Mouse (Mus musculus) urinary bladder, postnatal 10 days (tissue): Measurements from ENCODE around the gene Ccdc146.

Experiments used
- DNase-seq: peaks from one replicate; pipeline ENCODE4 v3.0.0; 2022; ENCODE audit warnings: low spot score

Gene Ccdc146

GRCm38 (mm10) chr5:21424614-21425602, at the start of gene Ccdc146, which contains the start of gene Fam185a:
Ccdc146 (minus strand) TSS chr5:21424677.
Fam185a (plus strand) TSS chr5:21424958.
- DNase-seq: peak; percentile 51

- DNase-seq: no peak
These were observed 43.6 kb upstream of the Ccdc146 start for GRCm38 (mm10) chr5:21468100-21468499.

GRCm38 (mm10) chr5:21467387-21467786, 42.9 kb upstream of the Ccdc146 start:
- no peak for DNase-seq

DNA sequence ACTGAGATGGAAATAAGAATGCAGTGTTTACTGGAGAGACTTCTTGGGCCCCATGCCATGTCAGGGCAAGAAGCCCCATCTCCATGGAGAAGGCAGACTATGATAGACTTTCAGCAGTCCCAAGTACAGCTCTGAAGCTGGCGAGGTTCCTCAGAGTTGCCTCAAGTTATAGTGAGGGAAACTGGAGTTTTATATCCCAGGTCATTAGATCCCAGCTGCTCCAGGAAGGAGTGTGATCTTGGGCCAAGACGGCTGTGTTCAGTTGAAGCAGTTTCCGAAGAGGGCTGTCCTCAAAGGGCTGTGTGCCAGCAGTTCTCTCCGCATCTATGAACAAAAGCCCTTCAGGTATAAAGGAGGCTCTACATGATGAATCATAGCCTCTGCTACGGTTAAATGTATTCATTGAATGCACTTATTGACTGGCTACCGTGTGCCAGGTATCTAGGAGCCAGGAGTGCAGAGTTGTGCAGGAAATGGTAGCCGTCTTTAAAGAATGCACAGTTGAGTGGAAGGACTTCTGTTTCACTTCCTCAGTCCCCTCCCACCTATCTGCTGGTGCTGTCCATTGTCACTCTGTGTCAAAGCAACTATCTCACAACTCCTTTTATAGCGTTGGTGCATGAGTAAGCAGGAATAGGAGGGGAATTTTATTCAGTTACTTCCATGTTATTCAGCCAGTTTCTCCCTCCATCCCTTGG, 16.5 kb upstream of the Ccdc146 start:
- DNase-seq: no peak

GRCm38 (mm10) chr5:21439446-21440110, 15.1 kb upstream of the Ccdc146 start:
- no peak for DNase-seq

DNA sequence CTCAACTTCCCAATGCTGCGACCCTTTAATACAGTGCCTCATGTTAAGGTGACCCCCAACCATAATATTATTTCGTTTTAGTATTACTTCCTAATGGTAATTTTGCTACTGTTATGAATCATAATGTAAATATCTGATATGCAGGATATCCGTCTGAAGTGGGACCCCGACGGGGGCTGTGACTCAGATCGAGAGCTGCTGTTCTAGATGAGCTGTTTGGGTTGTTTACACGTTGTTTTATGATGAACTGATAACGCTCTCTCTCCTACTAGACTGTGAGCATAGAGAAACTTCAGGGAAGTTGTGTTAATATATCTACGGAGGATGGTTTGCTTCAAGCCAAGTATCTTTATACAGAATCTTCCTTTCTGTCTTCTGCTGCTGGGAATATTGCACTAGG, 14.0 kb upstream of the Ccdc146 start:
- DNase-seq: no peak

DNA sequence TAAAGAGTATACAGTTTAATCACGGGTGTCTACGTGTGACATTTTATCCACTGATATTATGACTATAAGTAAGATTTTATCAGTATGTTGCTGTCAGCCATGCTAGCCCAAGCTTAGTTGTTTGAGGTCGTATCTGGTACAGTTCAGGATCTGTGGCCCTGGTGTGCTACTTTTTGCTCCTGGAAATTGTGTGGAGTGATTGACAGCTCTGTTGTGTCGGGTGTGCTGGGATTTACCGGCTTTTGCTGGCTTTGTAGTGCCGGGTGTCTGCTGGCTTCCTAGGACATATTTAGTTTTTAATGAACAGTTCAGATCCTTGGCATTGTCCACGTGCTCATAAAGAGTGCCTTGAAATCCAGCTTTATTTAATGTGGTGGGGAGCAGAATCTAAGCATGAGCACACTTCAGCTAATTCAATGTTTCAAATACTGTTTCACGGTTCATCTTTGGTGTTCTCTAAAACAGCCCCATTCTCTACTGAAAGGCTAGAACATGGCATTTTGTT, 12.0 kb upstream of the Ccdc146 start:
- no peak for DNase-seq

GRCm38 (mm10) chr5:21434148-21434929, 9.9 kb upstream of the Ccdc146 start:
- no peak for DNase-seq

- DNase-seq: no peak
These were observed 2.2 kb upstream of the Ccdc146 start for GRCm38 (mm10) chr5:21426666-21427065.

DNA sequence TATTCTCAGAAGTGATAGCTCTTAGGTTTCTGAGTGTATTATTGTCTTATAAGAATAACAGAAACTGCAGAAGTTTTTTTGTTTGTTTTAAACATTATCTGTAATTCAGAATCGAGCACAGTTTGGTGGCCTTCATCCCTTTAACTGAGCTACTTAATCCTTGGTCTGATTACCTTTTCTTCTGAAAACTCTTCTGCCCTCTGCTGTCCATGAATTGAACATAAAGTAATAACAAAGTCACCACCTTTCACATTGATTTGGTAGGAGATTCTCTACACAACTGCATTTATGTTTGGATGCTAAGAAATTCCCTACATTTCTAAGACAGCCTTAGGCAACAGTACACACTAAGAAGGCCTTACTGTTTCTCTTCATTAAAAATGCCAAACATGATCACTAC, 3.9 kb downstream of the Ccdc146 start:
- DNase-seq: no peak

DNA sequence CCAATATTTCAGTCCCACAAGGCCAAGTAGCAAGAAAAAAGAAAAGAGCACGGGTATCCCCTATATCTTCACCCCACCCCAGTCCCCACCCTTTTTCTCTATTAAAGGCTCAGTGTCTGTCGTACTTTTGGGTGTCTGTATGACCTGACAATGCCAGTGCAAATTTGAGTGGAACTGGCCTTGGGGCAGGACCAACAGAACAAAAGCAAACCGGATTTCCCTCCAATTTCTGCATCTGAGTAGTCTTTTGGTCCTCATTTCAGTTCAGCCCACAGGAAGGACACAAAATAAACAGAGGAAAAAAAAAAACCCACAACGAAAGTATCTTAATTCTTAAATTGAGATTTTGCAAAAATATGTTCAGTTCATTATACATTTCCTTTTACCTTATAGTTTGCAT, 5.9 kb downstream of the Ccdc146 start:
- DNase-seq: no peak

GRCm38 (mm10) chr5:21414116-21414820, 10.2 kb downstream of the Ccdc146 start:
- no peak for DNase-seq

DNA sequence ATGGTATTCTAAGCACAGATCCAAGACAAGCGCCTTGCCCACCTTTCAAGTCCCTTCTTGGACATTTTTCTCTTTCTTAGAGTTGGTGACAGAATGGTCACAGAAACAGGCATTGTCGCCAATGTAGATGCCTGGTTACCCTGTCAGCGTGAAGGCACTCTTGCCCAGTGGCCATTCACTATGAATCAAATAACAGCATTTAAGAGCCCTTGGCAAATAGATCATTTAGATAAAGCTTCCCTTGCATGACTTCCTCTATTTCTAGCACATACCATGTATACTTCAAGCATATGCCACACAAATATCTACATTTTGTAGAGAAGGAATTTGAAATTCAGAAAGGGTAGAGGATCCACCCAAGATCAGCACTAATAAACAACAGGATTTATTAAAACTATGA, 11.2 kb downstream of the Ccdc146 start:
- no peak for DNase-seq

GRCm38 (mm10) chr5:21412056-21412455, 12.4 kb downstream of the Ccdc146 start:
- no peak for DNase-seq

- DNase-seq: no peak
These were observed 13.2 kb downstream of the Ccdc146 start for GRCm38 (mm10) chr5:21411261-21411666.

DNA sequence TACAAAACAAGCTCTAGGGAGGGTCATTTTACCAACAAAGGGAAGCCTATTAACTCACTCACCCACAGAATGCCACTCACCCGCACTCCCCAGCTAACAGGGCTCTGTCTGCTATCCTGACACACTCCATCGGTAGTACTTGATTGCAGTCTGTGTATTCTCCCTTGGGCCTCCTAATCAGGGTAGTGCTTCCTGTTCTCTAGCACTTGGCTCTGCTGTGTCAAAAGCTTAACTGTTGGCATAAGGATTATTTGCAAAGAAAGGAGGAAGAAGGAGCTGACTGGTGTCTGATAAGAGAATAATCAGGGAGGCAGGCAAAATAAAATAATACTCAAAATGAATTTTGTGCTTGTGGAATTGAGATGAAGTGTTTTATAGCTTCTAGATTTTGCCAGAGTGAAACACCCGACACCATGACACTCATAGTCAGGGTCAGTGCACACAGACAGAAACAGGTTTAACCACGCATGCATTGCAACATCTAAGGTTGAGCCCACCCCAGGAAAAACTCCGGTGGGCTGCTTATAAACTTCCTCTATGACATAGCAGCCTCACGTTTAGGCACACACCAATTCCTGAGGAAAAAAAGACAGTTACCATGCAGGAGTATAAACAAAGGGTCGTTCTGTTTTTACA, 29.2 kb downstream of the Ccdc146 start:
- DNase-seq: no peak

DNA sequence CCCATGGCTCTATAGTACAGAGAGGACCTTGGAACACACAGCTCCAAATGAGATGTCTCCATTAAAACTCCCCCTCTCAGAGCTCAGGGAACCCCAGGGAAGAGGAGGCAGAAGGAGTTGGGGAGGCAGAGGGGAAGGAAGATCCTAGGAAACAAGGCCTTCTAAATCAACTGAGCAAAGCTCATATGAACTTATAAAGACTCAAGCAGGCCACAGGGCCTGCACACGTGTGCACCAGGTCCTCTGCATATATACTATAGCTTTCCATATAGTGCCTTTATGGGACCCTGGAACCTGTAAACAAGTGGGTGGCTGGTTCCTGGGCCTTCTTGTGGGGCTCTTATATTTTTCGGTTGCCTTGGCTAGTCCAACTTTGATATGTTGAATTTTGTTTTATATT, 29.9 kb downstream of the Ccdc146 start:
- DNase-seq: no peak

- no peak for DNase-seq
These were observed 32.7 kb downstream of the Ccdc146 start for GRCm38 (mm10) chr5:21391616-21392384.

DNA sequence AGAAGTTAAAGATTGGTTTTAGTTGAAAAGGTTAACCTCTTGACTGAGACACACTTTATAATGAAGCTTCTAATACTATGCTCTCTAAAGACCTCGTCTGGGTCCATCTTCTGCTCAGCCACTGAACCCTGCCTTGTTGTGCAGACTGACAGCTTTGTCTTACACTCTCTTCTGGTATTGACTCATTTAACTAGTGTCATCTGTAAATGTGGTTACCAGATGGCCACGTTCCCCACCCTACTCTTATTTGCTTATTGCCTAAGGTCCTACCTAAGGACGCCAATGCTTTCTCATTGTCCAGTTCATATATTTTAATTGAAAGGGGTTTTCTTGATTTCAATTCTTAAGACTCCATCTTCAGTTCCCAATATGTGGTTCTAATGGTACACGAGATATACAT, 35.6 kb downstream of the Ccdc146 start:
- DNase-seq: no peak

GRCm38 (mm10) chr5:21387340-21387739, 37.1 kb downstream of the Ccdc146 start:
- no peak for DNase-seq
